Mouse (Mus musculus) retina, embryonic 14.5 days (tissue): Measurements from ENCODE around the gene Urm1.
"Not testable (repeated sequence)": the region's sequence is repeated elsewhere in the genome, so short reads cannot be mapped to it uniquely, and the experiment has no call there.

Experiments
- DNase-seq: peaks from one replicate; pipeline ENCODE4 v3.0.0-alpha.2; 2015; ENCODE audit warnings: low spot score

Gene Urm1

GRCm38 (mm10) chr2:29868949-29869645 is 49.2 kb downstream of the Urm1 start, which contains the start of gene Cercam:
Gene Cercam, plus strand, starts transcription at chr2:29869164.
- DNase-seq: peak; percentile 91

DNA sequence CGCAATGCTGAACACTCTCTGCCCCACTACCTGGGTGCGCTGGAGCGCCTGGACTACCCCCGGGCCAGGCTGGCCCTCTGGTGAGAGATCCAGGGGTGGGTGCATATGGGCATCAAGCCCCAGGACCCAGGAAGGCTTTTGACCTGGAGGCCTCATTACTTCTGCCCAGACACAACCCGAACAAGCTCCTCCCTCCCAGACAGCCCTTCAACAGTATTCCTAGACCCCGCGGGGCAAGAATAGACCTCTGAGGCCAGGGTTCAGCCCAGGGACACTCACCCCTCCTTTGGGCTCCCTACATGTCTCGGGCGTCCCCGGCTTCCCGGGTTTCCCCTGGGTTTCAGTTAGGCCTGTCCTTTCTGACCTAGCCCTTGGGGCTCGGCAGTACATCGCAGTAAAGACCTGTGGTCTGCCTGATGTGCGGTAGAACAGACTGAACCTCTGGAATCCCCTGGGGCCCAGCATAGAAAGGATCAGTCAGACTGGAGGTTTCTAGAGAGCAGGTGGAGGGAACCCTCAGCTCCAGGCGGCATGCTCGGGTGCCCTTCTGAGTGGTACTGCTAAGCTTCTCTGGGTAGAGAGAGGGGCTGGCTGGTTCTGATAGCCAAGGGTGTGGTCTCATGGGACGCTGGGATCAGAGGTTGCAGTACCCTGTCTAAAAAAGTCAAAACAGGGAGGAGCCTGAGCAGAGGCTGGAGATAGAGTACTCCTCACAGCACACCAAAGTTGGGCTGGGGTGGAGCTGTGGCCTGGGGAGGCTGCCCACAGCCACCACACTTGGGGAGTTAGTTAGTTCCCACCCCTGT is 50.0 kb downstream of the Urm1 start:
- DNase-seq: peak; percentile 53

- no peak for DNase-seq
Measured at GRCm38 (mm10) chr2:29872581-29873295, 52.9 kb downstream of the Urm1 start.

GRCm38 (mm10) chr2:29873801-29874200 is 53.9 kb downstream of the Urm1 start:
- DNase-seq: no peak

DNA sequence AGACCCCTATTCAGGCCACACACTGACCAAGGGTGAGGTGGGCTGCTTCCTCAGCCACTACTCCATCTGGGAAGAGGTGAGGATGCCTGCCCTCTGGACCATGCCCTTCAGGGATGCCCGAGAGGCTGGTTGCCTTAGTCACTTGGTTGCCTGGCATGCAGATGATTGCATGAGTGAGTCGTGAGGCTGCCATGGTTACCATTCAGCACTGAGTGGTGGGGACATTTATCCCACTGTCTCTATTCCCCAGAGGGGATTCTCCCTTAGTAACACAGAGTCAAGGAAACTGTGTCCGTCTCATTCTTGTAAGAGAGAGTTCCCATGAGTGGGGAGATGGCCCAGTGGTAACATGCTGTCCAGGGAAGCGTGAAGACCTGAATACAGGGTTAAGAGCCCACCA is 58.2 kb downstream of the Urm1 start:
- no peak for DNase-seq

- DNase-seq: no peak
Measured at GRCm38 (mm10) chr2:29879191-29879590, 59.3 kb downstream of the Urm1 start.

GRCm38 (mm10) chr2:29879964-29880830 is 60.3 kb downstream of the Urm1 start:
- no peak for DNase-seq

DNA sequence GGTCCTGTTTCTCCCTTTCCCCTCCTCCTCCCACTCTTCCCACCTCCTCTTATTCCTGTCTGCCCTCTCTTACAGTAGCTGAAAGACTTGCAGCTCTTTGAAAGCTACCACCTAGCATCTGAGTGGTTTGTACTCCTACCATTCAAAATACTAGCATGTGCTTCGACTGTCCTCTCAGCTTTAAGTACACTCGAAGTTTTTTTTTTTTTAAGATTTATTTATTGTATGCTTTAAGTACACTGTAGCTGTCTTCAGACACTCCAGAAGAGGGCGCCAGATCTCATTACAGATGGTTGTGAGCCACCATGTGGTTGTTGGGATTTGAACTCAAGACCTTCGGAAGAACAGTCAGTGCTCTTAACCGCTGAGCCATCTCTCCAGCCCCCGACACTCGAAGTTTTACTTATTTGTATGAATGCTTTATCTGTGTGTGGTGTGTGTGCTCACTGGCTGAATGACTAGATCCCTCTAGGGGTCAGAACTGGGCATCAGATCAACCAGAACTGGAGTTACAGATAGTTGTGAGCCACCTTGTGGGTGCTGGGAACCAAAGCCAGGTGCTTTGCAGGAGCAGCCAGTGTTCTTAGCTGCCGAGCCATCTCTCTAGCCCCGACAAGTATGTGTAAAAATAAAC is 66.9 kb downstream of the Urm1 start:
- DNase-seq: not testable (repeated sequence)

GRCm38 (mm10) chr2:29889066-29889944 is 69.4 kb downstream of the Urm1 start, which contains the start of gene Odf2:
Gene Odf2, plus strand, starts transcription at chr2:29889221.
- DNase-seq: peak; percentile 100

- peak; percentile 86 for DNase-seq
Measured at GRCm38 (mm10) chr2:29889991-29890833, 70.3 kb downstream of the Urm1 start.

DNA sequence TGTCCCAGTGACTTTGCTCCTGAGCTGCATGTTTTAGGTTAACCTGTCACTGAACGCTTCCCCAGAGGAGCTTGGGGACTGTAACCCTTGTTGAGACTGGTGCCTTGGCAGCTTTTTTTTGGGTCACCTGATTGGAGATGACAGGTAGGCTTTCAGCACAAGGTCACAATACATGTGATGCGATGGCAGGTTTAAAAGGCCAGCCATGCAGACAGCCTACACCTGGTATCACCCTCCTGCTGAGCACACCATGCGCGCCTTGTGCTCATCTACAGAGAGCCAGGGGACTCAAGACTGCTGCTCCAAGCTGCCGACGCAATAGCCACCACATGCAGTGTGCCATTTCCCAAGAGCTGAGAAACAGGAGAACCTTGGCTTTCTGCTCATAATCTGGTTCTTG is 71.9 kb downstream of the Urm1 start:
- DNase-seq: no peak
